In genomic region chr2:107935336-107935735, GRCm38 (mm10) we compare ENCODE assay signal across 18 mouse cellular contexts.
DNase-seq lines count a peak whose midpoint lies in the region; ATAC-seq lines count a peak whose summit lies in the region.
"Had no signal": no experiment of that assay in that cellular context is flagged by ENCODE, and none has a peak within 500 bp of the region (broad histone marks: within the 10 kb centered on the region; RNA-seq: fewer than 3 reads in every experiment).

No protein-coding gene starts in this region.

- no peaks in the 10 kb centered on the region for H3K27me3 ChIP-seq in midbrain, embryonic 12.5 days
- H3K27me3 ChIP-seq in midbrain, embryonic 10.5 days (ENCODE audit: low read depth, poor library complexity, severe bottlenecking): no peaks in the 10 kb centered on the region
- H3K27me3 ChIP-seq in hindbrain, embryonic 12.5 days: no peaks in the 10 kb centered on the region
- H3K27me3 ChIP-seq in midbrain, embryonic 16.5 days (ENCODE audit: control insufficient read depth, insufficient read depth, low read depth, low read length): no peaks in the 10 kb centered on the region
- H3K27me3 ChIP-seq: limb, embryonic 15.5 days had no signal

- H3K27ac ChIP-seq in midbrain, embryonic 12.5 days (replicated peaks): no peak overlapping the region
- H3K27ac ChIP-seq in midbrain, embryonic 10.5 days (replicated peaks): no peak overlapping the region
- no peak overlapping the region for H3K27ac ChIP-seq in hindbrain, embryonic 12.5 days
- H3K27ac ChIP-seq in midbrain, embryonic 16.5 days (ENCODE audit: low read length): no peak overlapping the region
- H3K27ac ChIP-seq: heart, adult 2 months; limb, embryonic 15.5 days had no signal

- H3K4me3 ChIP-seq in midbrain, embryonic 12.5 days: no peak overlapping the region
- no peak overlapping the region for H3K4me3 ChIP-seq in midbrain, embryonic 10.5 days
- no peak overlapping the region for H3K4me3 ChIP-seq in hindbrain, embryonic 12.5 days
- no peak overlapping the region for H3K4me3 ChIP-seq in midbrain, embryonic 16.5 days (ENCODE audit: low read depth, low read length)
- H3K4me3 ChIP-seq: heart, adult 2 months; limb, embryonic 15.5 days had no signal

- no peaks in the 10 kb centered on the region; the same call in 1 of the 2 replicates for H3K4me1 ChIP-seq in midbrain, embryonic 12.5 days
- H3K4me1 ChIP-seq in midbrain, embryonic 10.5 days: no peaks in the 10 kb centered on the region
- H3K4me1 ChIP-seq in hindbrain, embryonic 12.5 days: 0 out of 2 replicates have a peak, but pooled peaks cover 3% of the 10 kb centered on the region
- H3K4me1 ChIP-seq in midbrain, embryonic 16.5 days (ENCODE audit: control insufficient read depth, insufficient read depth, low read length): no peaks in the 10 kb centered on the region; the same call in 1 of the 2 replicates
- H3K4me1 ChIP-seq: limb, embryonic 15.5 days had no signal

- 48% methylated on average over 2 of the region's 2 CpGs for WGBS in midbrain, embryonic 12.5 days
- 82% methylated on average over 2 of the region's 2 CpGs for WGBS in midbrain, embryonic 10.5 days
- 51% methylated on average over 2 of the region's 2 CpGs for WGBS in hindbrain, embryonic 12.5 days
- WGBS in midbrain, embryonic 16.5 days: 45% methylated on average over 2 of the region's 2 CpGs

- ATAC-seq in midbrain, embryonic 12.5 days (ENCODE audit: low FRiP score, low read depth): 0 out of 2 replicates have a peak, but pooled peaks have one; percentile 41
- peak; percentile 84 for ATAC-seq in hindbrain, embryonic 12.5 days (ENCODE audit: low FRiP score)
- peak; percentile 51; the same call in 1 of the 2 replicates for ATAC-seq in midbrain, embryonic 16.5 days
- no peak for ATAC-seq in activated CD4-positive, CD25-positive, alpha-beta regulatory T cell, adult 4 months
- ATAC-seq: liver, postnatal 0 days; Patski had no signal

- no peak for DNase-seq in midbrain, embryonic 10.5 days (ENCODE audit: low spot score)
- DNase-seq in right cerebral cortex, adult 2 months (ENCODE audit: low spot score in 2 of 2): no peak
- no peak for DNase-seq in adrenal gland, postnatal 10 days
- DNase-seq: cerebellum, adult 11 months; cerebellum, postnatal 14 days; gastrocnemius, postnatal 10 days; heart, adult 2 months; kidney, adult 2 months; kidney, postnatal 36 days; liver, postnatal 0 days; lung, postnatal 14 days; thymus, postnatal 4 days had no signal

- no peak overlapping the region for H3K4me2 ChIP-seq in midbrain, embryonic 12.5 days (replicated peaks)
- no peak overlapping the region for H3K4me2 ChIP-seq in hindbrain, embryonic 12.5 days (replicated peaks)
- H3K4me2 ChIP-seq in midbrain, embryonic 16.5 days (ENCODE audit: low read length): no peak overlapping the region
- H3K4me2 ChIP-seq: limb, embryonic 15.5 days had no signal

- no peaks in the 10 kb centered on the region for H3K9me3 ChIP-seq in midbrain, embryonic 12.5 days
- no peaks in the 10 kb centered on the region for H3K9me3 ChIP-seq in midbrain, embryonic 10.5 days (replicated peaks)
- no peaks in the 10 kb centered on the region for H3K9me3 ChIP-seq in hindbrain, embryonic 12.5 days (replicated peaks)
- H3K9me3 ChIP-seq in midbrain, embryonic 16.5 days (replicated peaks; ENCODE audit: control insufficient read depth, low read length, poor library complexity, severe bottlenecking): no peaks in the 10 kb centered on the region
- H3K9me3 ChIP-seq: limb, embryonic 15.5 days had no signal

- H3K36me3 ChIP-seq in midbrain, embryonic 12.5 days: no peaks in the 10 kb centered on the region
- H3K36me3 ChIP-seq in midbrain, embryonic 10.5 days: no peaks in the 10 kb centered on the region
- H3K36me3 ChIP-seq in hindbrain, embryonic 12.5 days: no peaks in the 10 kb centered on the region
- H3K36me3 ChIP-seq in midbrain, embryonic 16.5 days (ENCODE audit: control insufficient read depth, insufficient read depth, low read length): no peaks in the 10 kb centered on the region
- H3K36me3 ChIP-seq: limb, embryonic 15.5 days had no signal

- H3K9ac ChIP-seq in midbrain, embryonic 12.5 days (replicated peaks): no peak overlapping the region
- no peak overlapping the region for H3K9ac ChIP-seq in hindbrain, embryonic 12.5 days
- no peak overlapping the region for H3K9ac ChIP-seq in midbrain, embryonic 16.5 days (ENCODE audit: low read depth, low read length)
- H3K9ac ChIP-seq: limb, embryonic 15.5 days; liver, postnatal 0 days had no signal
